Mouse (Mus musculus): ENCODE measurements at regions not wholly inside any gene's neighbourhood (a gene's known extent, or its start where the extent isn't known, plus 50 kb on each side); places are given as distances from the start of the nearest gene placed in this dataset.

DNA sequence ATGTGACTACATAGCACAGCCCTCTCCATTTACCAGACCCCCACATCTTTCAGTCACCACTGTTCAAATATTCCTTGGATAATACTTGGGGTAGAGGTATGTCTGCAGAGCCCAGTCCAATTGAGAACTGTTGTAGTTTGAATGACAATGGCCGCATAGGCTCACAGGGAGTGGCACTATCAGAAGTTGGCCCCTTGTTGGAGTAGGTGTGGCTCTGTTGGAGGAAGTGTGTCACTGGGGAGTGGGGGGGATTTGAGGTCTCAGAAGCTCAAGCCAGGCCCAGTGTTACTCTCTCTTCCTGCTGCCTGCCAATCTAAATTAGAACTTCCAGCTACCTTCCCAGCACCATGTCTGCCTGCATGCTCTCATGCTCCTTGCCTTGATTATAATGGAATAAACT is 664.7 kb downstream of the Vrk1 start:
- TF ChIP-seq CTCF (IDR thresholded peaks at IDR 0.05; ENCODE audit: control insufficient read depth, insufficient read depth, insufficient replicate concordance, low read depth, low read length): no peak
- TF ChIP-seq POLR2A (IDR thresholded peaks at IDR 0.05; ENCODE audit: control insufficient read depth, low read depth, low read length): no peak

Data from testis, adult 2 months (tissue).